Mouse (Mus musculus) E14TG2a.4 (cell line): Measurements from ENCODE around the gene Alox15.

Experiments used
- CTCF ChIP-seq: conservative IDR thresholded peaks from 2 replicates; pipeline ENCODE4 v1.5.1; 2014; ENCODE audit warnings: low read length
- NANOG ChIP-seq: IDR thresholded peaks from 2 replicates; pipeline ENCODE4 v1.6.1; 2014; ENCODE audit warnings: borderline replicate concordance, low read length, mixed read lengths
- POU5F1 ChIP-seq: IDR thresholded peaks from 2 replicates; pipeline ENCODE4 v1.6.1; 2014; ENCODE audit warnings: low read length, borderline replicate concordance

GRCm38 (mm10) chr11:70297405-70297804, 54.4 kb downstream of the Alox15 start:
- TF ChIP-seq CTCF (no peak), NANOG (no peak), POU5F1 (no peak)
